Mouse (Mus musculus) cerebellum, adult 2 months (tissue): Measurements from ENCODE around the gene Pacrg.

ENCODE experiments used
- CTCF ChIP-seq: fragments of 200-500 bp; IDR thresholded peaks from 2 replicates; pipeline ENCODE4 v1.5.1; 2011; ENCODE audit warnings: low read depth, mild to moderate bottlenecking, control low read depth, low read length, moderate library complexity, borderline replicate concordance; ENCODE audit not compliant: insufficient read depth
- POLR2A ChIP-seq: fragments of 200-500 bp; IDR thresholded peaks from 2 replicates; pipeline ENCODE4 v1.6.1; 2011; ENCODE audit warnings: low read length, control low read depth, borderline replicate concordance; ENCODE audit not compliant: insufficient read depth

GRCm38 (mm10) chr17:10413870-10414269 is 426.2 kb downstream of the Pacrg start:
- TF ChIP-seq CTCF (no peak), POLR2A (no peak)
